15 mouse cellular contexts compared by ENCODE assay signal in genomic region chr13:60148235-60148634, GRCm38 (mm10). TPM values are rescaled to one million over a fixed set of nuclear protein-coding genes. Genes with fewer than 3 reads are reported as not detected.
A peak's percentile ranks its signal among the peaks of the same experiment; 100 is the strongest.
DNase-seq lines count a peak whose midpoint lies in the region; ATAC-seq and TF ChIP-seq lines count a peak whose summit lies in the region.
"Had no signal": no experiment of that assay in that cellular context is flagged by ENCODE, and none has a peak within 500 bp of the region (broad histone marks: within the 10 kb centered on the region; RNA-seq: fewer than 3 reads in every experiment).

No protein-coding gene starts in this region.

- no peak for TF ChIP-seq CTCF in midbrain, postnatal 0 days (IDR thresholded peaks at IDR 0.05)
- no peak for TF ChIP-seq CTCF in lung, postnatal 0 days (IDR thresholded peaks at IDR 0.05)

- H3K4me1 ChIP-seq in forebrain, embryonic 13.5 days, result peaks cover 22% of the 10 kb centered on the region
- peaks cover 14% of the 10 kb centered on the region for H3K4me1 ChIP-seq in forebrain, embryonic 16.5 days (replicated peaks; ENCODE audit: control insufficient read depth, insufficient read depth, low read length)
- peaks cover 44% of the 10 kb centered on the region for H3K4me1 ChIP-seq in midbrain, embryonic 10.5 days
- H3K4me1 ChIP-seq in midbrain, postnatal 0 days (ENCODE audit: insufficient read depth, low read length), result peaks cover 13% of the 10 kb centered on the region; the same call in 1 of the 2 replicates
- H3K4me1 ChIP-seq in limb, embryonic 15.5 days, result peaks cover 17% of the 10 kb centered on the region
- peaks cover 21% of the 10 kb centered on the region for H3K4me1 ChIP-seq in neural tube, embryonic 13.5 days (replicated peaks)
- no peaks in the 10 kb centered on the region for H3K4me1 ChIP-seq in lung, postnatal 0 days (ENCODE audit: insufficient read depth, low read depth, low read length)
- H3K4me1 ChIP-seq: liver, embryonic 13.5 days had no signal

- no peak for TF ChIP-seq EP300 in lung, postnatal 0 days (IDR thresholded peaks at IDR 0.05)

- H3K27ac ChIP-seq in forebrain, embryonic 13.5 days, result no peak overlapping the region
- H3K27ac ChIP-seq in forebrain, embryonic 16.5 days (ENCODE audit: low read length), result no peak overlapping the region
- peak overlapping the region; percentile 91 for H3K27ac ChIP-seq in midbrain, embryonic 10.5 days (replicated peaks)
- no peak overlapping the region for H3K27ac ChIP-seq in midbrain, postnatal 0 days (ENCODE audit: low read depth, low read length)
- peak overlapping the region; percentile 54; the same call in 1 of the 2 replicates for H3K27ac ChIP-seq in limb, embryonic 15.5 days
- peak overlapping the region; percentile 74; the same call in 1 of the 2 replicates for H3K27ac ChIP-seq in neural tube, embryonic 13.5 days (replicated peaks)
- H3K27ac ChIP-seq in lung, postnatal 0 days (ENCODE audit: low read length), result no peak overlapping the region
- H3K27ac ChIP-seq: gastrocnemius, adult 2 months; liver, embryonic 13.5 days had no signal

- no peak overlapping the region for H3K9ac ChIP-seq in forebrain, embryonic 13.5 days
- H3K9ac ChIP-seq in forebrain, embryonic 16.5 days (replicated peaks; ENCODE audit: low read depth, low read length), result no peak overlapping the region
- H3K9ac ChIP-seq in midbrain, postnatal 0 days (replicated peaks; ENCODE audit: low read length, poor library complexity, severe bottlenecking), result no peak overlapping the region
- no peak overlapping the region for H3K9ac ChIP-seq in limb, embryonic 15.5 days
- no peak overlapping the region for H3K9ac ChIP-seq in neural tube, embryonic 13.5 days
- H3K9ac ChIP-seq in lung, postnatal 0 days (replicated peaks; ENCODE audit: low read depth), result no peak overlapping the region
- H3K9ac ChIP-seq: liver, embryonic 13.5 days had no signal

- WGBS in forebrain, embryonic 13.5 days, result 89% methylated on average over 3 of the region's 3 CpGs
- WGBS in forebrain, embryonic 16.5 days, result 79% methylated on average over 3 of the region's 3 CpGs
- 80% methylated on average over 3 of the region's 3 CpGs for WGBS in midbrain, embryonic 10.5 days
- 82% methylated on average over 3 of the region's 3 CpGs for WGBS in midbrain, postnatal 0 days
- WGBS in limb, embryonic 15.5 days, result 40% methylated on average over 3 of the region's 3 CpGs
- WGBS in neural tube, embryonic 13.5 days, result 67% methylated on average over 3 of the region's 3 CpGs
- 70% methylated on average over 3 of the region's 3 CpGs for WGBS in lung, postnatal 0 days

- no peak for DNase-seq in midbrain, embryonic 10.5 days (ENCODE audit: low spot score)
- DNase-seq in midbrain, postnatal 0 days (ENCODE audit: low spot score), result no peak
- no peak for DNase-seq in lung, postnatal 0 days (ENCODE audit: low spot score)
- no peak for DNase-seq in right cerebral cortex, postnatal 4 days
- DNase-seq: adrenal gland, postnatal 10 days; cerebellum, adult 11-12 months; cerebellum, postnatal 25 days; gastrocnemius, adult 2 months; kidney, adult 8-10 months; liver, embryonic 13.5 days had no signal

- no peak overlapping the region for H3K4me3 ChIP-seq in forebrain, embryonic 13.5 days
- H3K4me3 ChIP-seq in forebrain, embryonic 16.5 days (replicated peaks; ENCODE audit: low read length), result no peak overlapping the region
- H3K4me3 ChIP-seq in midbrain, embryonic 10.5 days, result peak overlapping the region; percentile 49; the same call in 1 of the 2 replicates
- H3K4me3 ChIP-seq in midbrain, postnatal 0 days (ENCODE audit: low read depth, low read length), result no peak overlapping the region
- H3K4me3 ChIP-seq in limb, embryonic 15.5 days, result no peak overlapping the region
- H3K4me3 ChIP-seq in neural tube, embryonic 13.5 days, result no peak overlapping the region
- H3K4me3 ChIP-seq in lung, postnatal 0 days (ENCODE audit: low read depth, low read length), result no peak overlapping the region
- H3K4me3 ChIP-seq: liver, embryonic 13.5 days had no signal

- peak; percentile 69; the same call in 1 of the 2 replicates for ATAC-seq in forebrain, embryonic 13.5 days
- ATAC-seq in forebrain, embryonic 16.5 days, result no peak
- no peak for ATAC-seq in midbrain, postnatal 0 days (ENCODE audit: low FRiP score)
- no peak for ATAC-seq in limb, embryonic 15.5 days (ENCODE audit: insufficient number of reproducible peaks, low FRiP score, low TSS enrichment, low read depth)
- ATAC-seq in neural tube, embryonic 13.5 days (ENCODE audit: low read depth), result no peak; the same call in 1 of the 2 replicates
- no peak for ATAC-seq in lung, postnatal 0 days
- ATAC-seq: inflammation-experienced regulatory T-cells, adult 6 months had no signal

- H3K4me2 ChIP-seq in forebrain, embryonic 13.5 days, result no peak overlapping the region
- H3K4me2 ChIP-seq in forebrain, embryonic 16.5 days (ENCODE audit: low read length), result no peak overlapping the region
- no peak overlapping the region for H3K4me2 ChIP-seq in midbrain, postnatal 0 days (ENCODE audit: low read depth, low read length, poor library complexity, severe bottlenecking)
- H3K4me2 ChIP-seq in limb, embryonic 15.5 days, result no peak overlapping the region
- no peak overlapping the region for H3K4me2 ChIP-seq in neural tube, embryonic 13.5 days
- no peak overlapping the region for H3K4me2 ChIP-seq in lung, postnatal 0 days (replicated peaks; ENCODE audit: low read depth, low read length)
- H3K4me2 ChIP-seq: liver, embryonic 13.5 days had no signal

- peaks cover 34% of the 10 kb centered on the region for H3K27me3 ChIP-seq in forebrain, embryonic 13.5 days
- no peaks in the 10 kb centered on the region for H3K27me3 ChIP-seq in forebrain, embryonic 16.5 days (replicated peaks; ENCODE audit: control insufficient read depth, insufficient read depth, low read length)
- peaks cover 53% of the 10 kb centered on the region for H3K27me3 ChIP-seq in midbrain, embryonic 10.5 days (ENCODE audit: low read depth, poor library complexity, severe bottlenecking)
- no peaks in the 10 kb centered on the region for H3K27me3 ChIP-seq in midbrain, postnatal 0 days (ENCODE audit: insufficient read depth, low read length)
- H3K27me3 ChIP-seq in limb, embryonic 15.5 days, result no peaks in the 10 kb centered on the region
- peaks cover 16% of the 10 kb centered on the region for H3K27me3 ChIP-seq in neural tube, embryonic 13.5 days
- no peaks in the 10 kb centered on the region for H3K27me3 ChIP-seq in lung, postnatal 0 days (replicated peaks; ENCODE audit: insufficient read depth, low read length)

- H3K36me3 ChIP-seq in forebrain, embryonic 13.5 days (ENCODE audit: poor library complexity, severe bottlenecking), result no peaks in the 10 kb centered on the region
- no peaks in the 10 kb centered on the region for H3K36me3 ChIP-seq in forebrain, embryonic 16.5 days (ENCODE audit: control insufficient read depth, insufficient read depth)
- 0 out of 2 replicates have a peak, but pooled peaks cover 6% of the 10 kb centered on the region for H3K36me3 ChIP-seq in midbrain, embryonic 10.5 days
- H3K36me3 ChIP-seq in midbrain, postnatal 0 days (ENCODE audit: insufficient read depth, low read length), result no peaks in the 10 kb centered on the region
- no peaks in the 10 kb centered on the region for H3K36me3 ChIP-seq in limb, embryonic 15.5 days
- H3K36me3 ChIP-seq in neural tube, embryonic 13.5 days, result no peaks in the 10 kb centered on the region
- no peaks in the 10 kb centered on the region for H3K36me3 ChIP-seq in lung, postnatal 0 days (ENCODE audit: insufficient read depth, low read length)
- H3K36me3 ChIP-seq: liver, embryonic 13.5 days had no signal

- peaks cover 11% of the 10 kb centered on the region for H3K9me3 ChIP-seq in forebrain, embryonic 13.5 days (replicated peaks)
- H3K9me3 ChIP-seq in forebrain, embryonic 16.5 days (ENCODE audit: control insufficient read depth, low read length), result peaks cover 2% of the 10 kb centered on the region; the same call in 1 of the 2 replicates
- peaks cover 25% of the 10 kb centered on the region for H3K9me3 ChIP-seq in midbrain, embryonic 10.5 days (replicated peaks)
- H3K9me3 ChIP-seq in midbrain, postnatal 0 days (ENCODE audit: low read length), result no peaks in the 10 kb centered on the region
- no peaks in the 10 kb centered on the region for H3K9me3 ChIP-seq in limb, embryonic 15.5 days
- H3K9me3 ChIP-seq in neural tube, embryonic 13.5 days, result peaks cover 16% of the 10 kb centered on the region; the same call in 1 of the 2 replicates
- no peaks in the 10 kb centered on the region for H3K9me3 ChIP-seq in lung, postnatal 0 days (ENCODE audit: low read length)
- H3K9me3 ChIP-seq: liver, embryonic 13.5 days had no signal

RNA-seq across cellular contexts. Expression of gene Gas1, which starts 28.9 kb away (rescaled TPM):
- polyA plus RNA-seq in forebrain, embryonic 13.5 days (2015; fragmentation: Nextera tagmentation; extraction: Ambion mirVana), result 47.8 and 51.6 TPM in 2 replicates
- 18.8 and 26.2 TPM in 2 replicates for polyA plus RNA-seq in forebrain, embryonic 16.5 days (2015; fragmentation: Nextera tagmentation; extraction: Ambion mirVana)
- polyA plus RNA-seq in midbrain, embryonic 10.5 days (2016; fragmentation: Nextera tagmentation; extraction: Ambion mirVana), result 49.2 and 49.5 TPM in 2 replicates
- total RNA-seq in midbrain, postnatal 0 days (2014; rRNA removed), result 40.9 and 53.4 TPM in 2 replicates
- polyA plus RNA-seq in midbrain, postnatal 0 days (2015; fragmentation: Nextera tagmentation; extraction: Ambion mirVana), result 12.3 and 12.9 TPM in 2 replicates
- 233 and 299 TPM in 2 replicates for polyA plus RNA-seq in limb, embryonic 15.5 days (2015; fragmentation: Nextera tagmentation; extraction: Ambion mirVana)
- polyA plus RNA-seq in neural tube, embryonic 13.5 days (2015; fragmentation: Nextera tagmentation; extraction: Ambion mirVana), result 19.3 and 29.9 TPM in 2 replicates
- 20.3 and 22.5 TPM in 2 replicates for polyA plus RNA-seq in lung, postnatal 0 days (2015; fragmentation: Nextera tagmentation; extraction: Ambion mirVana)
- polyA plus RNA-seq: inflammation-experienced regulatory T-cells, adult 6 months had no signal

Comparison
In these comparisons a context has a peak if more than half of its experiments do, and no peak if none do; other contexts are left out.
1. H3K27ac ChIP-seq: peak in midbrain, embryonic 10.5 days (single experiment), limb, embryonic 15.5 days (single experiment) and neural tube, embryonic 13.5 days (single experiment); none in forebrain, embryonic 13.5 days (single experiment), forebrain, embryonic 16.5 days (single experiment), midbrain, postnatal 0 days (single experiment) and lung, postnatal 0 days (single experiment).